Mouse (Mus musculus) cerebellum, postnatal 36 days (tissue): ENCODE results near the gene Slc1a3.
"Not testable (repeated sequence)": the region's sequence is repeated elsewhere in the genome, so short reads cannot be mapped to it uniquely, and the experiment has no call there.

ENCODE experiments used
- DNase-seq, 2 experiments: peaks; one replicate each; pipeline ENCODE4 v3.0.0; 2021 to 2022; ENCODE audit warnings: mixed read lengths in 2 of 2

Gene Slc1a3

GRCm38 (mm10) chr15:8706178-8706577 lies 4.4 kb downstream of the Slc1a3 start:
- DNase-seq: peak; percentile 20 to 22

- not testable (repeated sequence) for DNase-seq
Observed at GRCm38 (mm10) chr15:8705560-8705959, 5.0 kb downstream of the Slc1a3 start.

- DNase-seq: no peak
Observed at GRCm38 (mm10) chr15:8697976-8698375, 12.6 kb downstream of the Slc1a3 start.

- no peak for DNase-seq
Observed at GRCm38 (mm10) chr15:8697500-8697899, 13.1 kb downstream of the Slc1a3 start.

GRCm38 (mm10) chr15:8690141-8690540 lies 20.4 kb downstream of the Slc1a3 start:
- not testable (repeated sequence) for DNase-seq

- no peak for DNase-seq
Observed at GRCm38 (mm10) chr15:8686846-8687245, 23.7 kb downstream of the Slc1a3 start.

GRCm38 (mm10) chr15:8685506-8685905 lies 25.1 kb downstream of the Slc1a3 start:
- DNase-seq: no peak

- no peak for DNase-seq
Observed at GRCm38 (mm10) chr15:8684263-8684662, 26.3 kb downstream of the Slc1a3 start.

- DNase-seq: no peak
Observed at GRCm38 (mm10) chr15:8682871-8683270, 27.7 kb downstream of the Slc1a3 start.

- DNase-seq: no peak
Observed at GRCm38 (mm10) chr15:8682421-8682820, 28.1 kb downstream of the Slc1a3 start.

- no peak for DNase-seq
Observed at GRCm38 (mm10) chr15:8681971-8682370, 28.6 kb downstream of the Slc1a3 start.

- DNase-seq: no peak
Observed at GRCm38 (mm10) chr15:8681009-8681408, 29.6 kb downstream of the Slc1a3 start.

- no peak for DNase-seq
Observed at GRCm38 (mm10) chr15:8676959-8677358, 33.6 kb downstream of the Slc1a3 start.

GRCm38 (mm10) chr15:8676211-8676691 lies 34.3 kb downstream of the Slc1a3 start:
- DNase-seq: no peak

- DNase-seq: no peak
Observed at GRCm38 (mm10) chr15:8675616-8676015, 34.9 kb downstream of the Slc1a3 start.

GRCm38 (mm10) chr15:8672532-8672931 lies 38.0 kb downstream of the Slc1a3 start:
- no peak for DNase-seq

GRCm38 (mm10) chr15:8667849-8668522 lies 42.6 kb downstream of the Slc1a3 start:
- no peak for DNase-seq

- no peak for DNase-seq
Observed at GRCm38 (mm10) chr15:8665675-8666350, 44.8 kb downstream of the Slc1a3 start.

GRCm38 (mm10) chr15:8663348-8664099 lies 47.0 kb downstream of the Slc1a3 start:
- peak in 1 of 2 experiments; percentile 22 for DNase-seq

- DNase-seq: no peak
Observed at GRCm38 (mm10) chr15:8661856-8662255, 48.7 kb downstream of the Slc1a3 start.

- DNase-seq: no peak
Observed at GRCm38 (mm10) chr15:8659977-8660376, 50.6 kb downstream of the Slc1a3 start.

- no peak for DNase-seq
Observed at GRCm38 (mm10) chr15:8659483-8659971, 51.0 kb downstream of the Slc1a3 start.
